Comparison of ENCODE assay signal across 9 mouse cellular contexts in genomic region chr1:34006828-34007361, GRCm38 (mm10).
DNase-seq lines count a peak whose midpoint lies in the region; ATAC-seq and TF ChIP-seq lines count a peak whose summit lies in the region.
"Had no signal": no experiment of that assay in that cellular context is flagged by ENCODE, and none has a peak within 500 bp of the region (broad histone marks: within the 10 kb centered on the region; RNA-seq: fewer than 3 reads in every experiment).

No protein-coding gene starts in this region.

- peak overlapping the region; percentile 11 for H3K4me3 ChIP-seq in lung, adult 2 months (replicated peaks; ENCODE audit: extremely low read depth, low read depth, low read length)
- peak overlapping the region; percentile 48 for H3K4me3 ChIP-seq in embryonic facial prominence, embryonic 15.5 days (replicated peaks)
- peak overlapping the region; percentile 50 for H3K4me3 ChIP-seq in intestine, embryonic 16.5 days (ENCODE audit: low read length)
- H3K4me3 ChIP-seq in neural tube, embryonic 15.5 days (replicated peaks), result peak overlapping the region; percentile 62

- no peaks in the 10 kb centered on the region for H3K27me3 ChIP-seq in embryonic facial prominence, embryonic 15.5 days
- no peaks in the 10 kb centered on the region; the same call in 1 of the 2 replicates for H3K27me3 ChIP-seq in intestine, embryonic 16.5 days (replicated peaks; ENCODE audit: control insufficient read depth, insufficient read depth, low read length)
- no peaks in the 10 kb centered on the region for H3K27me3 ChIP-seq in neural tube, embryonic 15.5 days (replicated peaks)

- no peak for TF ChIP-seq CTCF in lung, adult 2 months (IDR thresholded peaks at IDR 0.05; ENCODE audit: insufficient read depth, low read length)

- 63% methylated on average over 5 of the region's 5 CpGs for WGBS in lung, adult 2 months
- 54% methylated on average over 5 of the region's 5 CpGs for WGBS in embryonic facial prominence, embryonic 15.5 days
- WGBS in intestine, embryonic 16.5 days, result 64% methylated on average over 5 of the region's 5 CpGs
- WGBS in neural tube, embryonic 15.5 days, result 16% methylated on average over 5 of the region's 5 CpGs

- intact Hi-C loops in left cerebral cortex, postnatal 10 days (cut with DNase I), result loop anchor here (5.0 kb wide), 1 partner anchor 155 kb away; no protein-coding TSS in a partner anchor

- no peak for ATAC-seq in embryonic facial prominence, embryonic 15.5 days (ENCODE audit: insufficient number of reproducible peaks, low FRiP score, low TSS enrichment, low read depth)
- no peak for ATAC-seq in intestine, embryonic 16.5 days
- no peak for ATAC-seq in neural tube, embryonic 15.5 days (ENCODE audit: low FRiP score)

- no peaks in the 10 kb centered on the region for H3K9me3 ChIP-seq in embryonic facial prominence, embryonic 15.5 days (replicated peaks)
- no peaks in the 10 kb centered on the region for H3K9me3 ChIP-seq in intestine, embryonic 16.5 days (ENCODE audit: control insufficient read depth, low read length)
- H3K9me3 ChIP-seq in neural tube, embryonic 15.5 days (replicated peaks), result no peaks in the 10 kb centered on the region

- peak overlapping the region; percentile 78 for H3K4me2 ChIP-seq in embryonic facial prominence, embryonic 15.5 days (replicated peaks)
- peak overlapping the region; percentile 81; the same call in 1 of the 2 replicates for H3K4me2 ChIP-seq in intestine, embryonic 16.5 days (ENCODE audit: low read depth, low read length)
- peak overlapping the region; percentile 73 for H3K4me2 ChIP-seq in neural tube, embryonic 15.5 days

- no peak overlapping the region for H3K9ac ChIP-seq in embryonic facial prominence, embryonic 15.5 days
- no peak overlapping the region for H3K9ac ChIP-seq in intestine, embryonic 16.5 days (ENCODE audit: low read depth, low read length)
- H3K9ac ChIP-seq in neural tube, embryonic 15.5 days (replicated peaks), result peak overlapping the region; percentile 59

- H3K27ac ChIP-seq in embryonic facial prominence, embryonic 15.5 days (replicated peaks), result peak overlapping the region; percentile 85; the same call in 1 of the 2 replicates
- H3K27ac ChIP-seq in intestine, embryonic 16.5 days (ENCODE audit: low read length), result no peak overlapping the region
- peak overlapping the region; percentile 89 for H3K27ac ChIP-seq in neural tube, embryonic 15.5 days (replicated peaks)

- no peak for TF ChIP-seq POLR2A in lung, adult 2 months (IDR thresholded peaks at IDR 0.05; ENCODE audit: borderline replicate concordance, extremely low read depth, low read depth, low read length)

- DNase-seq in lung, adult 2 months, result no peak
- DNase-seq in lung, postnatal 10 days, result no peak
- DNase-seq in left cerebral cortex, postnatal 10 days (ENCODE audit: extremely low spot score in 1 of 2, low spot score in 2 of 2), result no peak
- DNase-seq in right cerebral cortex, adult 2 months (ENCODE audit: low spot score in 2 of 2), result no peak
- no peak for DNase-seq in layer of hippocampus, postnatal 25 days (ENCODE audit: extremely low spot score in 1 of 2, low spot score in 1 of 2)
- DNase-seq: kidney, postnatal 25 days had no signal

- no peaks in the 10 kb centered on the region for H3K36me3 ChIP-seq in embryonic facial prominence, embryonic 15.5 days
- H3K36me3 ChIP-seq in intestine, embryonic 16.5 days (ENCODE audit: control insufficient read depth, insufficient read depth, low read length), result no peaks in the 10 kb centered on the region
- no peaks in the 10 kb centered on the region for H3K36me3 ChIP-seq in neural tube, embryonic 15.5 days

- H3K4me1 ChIP-seq in lung, adult 2 months (ENCODE audit: control insufficient read depth, insufficient read depth, low read length), result peaks cover 7% of the 10 kb centered on the region; the same call in 1 of the 2 replicates
- peaks cover 31% of the 10 kb centered on the region for H3K4me1 ChIP-seq in embryonic facial prominence, embryonic 15.5 days
- peaks cover 15% of the 10 kb centered on the region; the same call in 1 of the 2 replicates for H3K4me1 ChIP-seq in intestine, embryonic 16.5 days (ENCODE audit: control insufficient read depth, insufficient read depth, low read length)
- peaks cover 45% of the 10 kb centered on the region for H3K4me1 ChIP-seq in neural tube, embryonic 15.5 days

Comparison
In these comparisons a context has a peak if more than half of its experiments do, and no peak if none do; other contexts are left out.
1. H3K4me3 ChIP-seq: peak in every context shown above with its lines; median percentile 62 in neural tube, embryonic 15.5 days; 50 in intestine, embryonic 16.5 days; 48 in embryonic facial prominence, embryonic 15.5 days; 11 in lung, adult 2 months.